Mouse (Mus musculus) right cerebral cortex, postnatal 14 days (tissue): ENCODE measurements at regions not wholly inside any gene's neighbourhood (a gene's known extent, or its start where the extent isn't known, plus 50 kb on each side); places are given as distances from the start of the nearest gene placed in this dataset.

Experiments
- DNase-seq: peaks from one replicate; pipeline ENCODE4 v3.0.0; 2022

DNA sequence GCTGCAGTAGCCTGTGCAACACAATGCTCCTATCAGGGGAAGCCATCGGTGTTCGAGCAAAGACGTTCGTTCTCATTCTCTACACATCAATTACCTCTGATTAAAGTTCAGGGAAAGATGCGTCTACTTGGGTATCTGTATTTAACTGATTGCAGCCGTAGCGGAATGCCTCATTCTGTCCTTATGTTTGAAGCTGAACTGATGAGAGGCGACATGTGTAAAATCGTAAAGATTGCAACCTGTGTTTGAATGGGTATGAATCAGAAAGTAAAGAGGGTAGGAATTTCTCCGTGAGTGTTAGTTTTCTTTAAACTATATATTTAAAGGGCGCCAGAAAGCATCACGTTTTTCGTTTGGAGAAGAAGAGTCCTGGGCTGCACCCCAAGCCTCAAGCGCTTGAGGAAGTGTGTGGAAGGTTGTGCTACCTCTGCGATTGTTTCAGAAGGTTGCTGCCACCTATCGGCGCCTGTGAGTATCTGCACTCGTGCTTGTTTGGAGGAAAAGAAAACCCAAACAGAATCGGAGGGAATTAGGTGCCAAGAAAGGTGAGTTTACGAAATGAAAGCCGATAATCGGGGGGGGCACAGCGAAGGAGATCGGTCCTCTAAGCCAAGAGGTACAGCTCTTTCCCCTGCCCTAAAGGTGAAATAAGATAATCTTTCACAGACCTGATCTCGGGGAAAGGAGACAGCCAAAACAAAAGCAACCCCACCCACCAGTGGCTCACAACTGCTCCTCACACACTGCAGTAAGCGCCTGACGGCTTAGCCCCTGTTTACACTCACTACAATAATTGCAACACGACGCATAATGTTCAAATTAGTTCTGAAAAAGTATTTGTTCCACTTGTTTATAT lies 346.4 kb upstream of the Prkcq start:
- peak; percentile 70 for DNase-seq

DNA sequence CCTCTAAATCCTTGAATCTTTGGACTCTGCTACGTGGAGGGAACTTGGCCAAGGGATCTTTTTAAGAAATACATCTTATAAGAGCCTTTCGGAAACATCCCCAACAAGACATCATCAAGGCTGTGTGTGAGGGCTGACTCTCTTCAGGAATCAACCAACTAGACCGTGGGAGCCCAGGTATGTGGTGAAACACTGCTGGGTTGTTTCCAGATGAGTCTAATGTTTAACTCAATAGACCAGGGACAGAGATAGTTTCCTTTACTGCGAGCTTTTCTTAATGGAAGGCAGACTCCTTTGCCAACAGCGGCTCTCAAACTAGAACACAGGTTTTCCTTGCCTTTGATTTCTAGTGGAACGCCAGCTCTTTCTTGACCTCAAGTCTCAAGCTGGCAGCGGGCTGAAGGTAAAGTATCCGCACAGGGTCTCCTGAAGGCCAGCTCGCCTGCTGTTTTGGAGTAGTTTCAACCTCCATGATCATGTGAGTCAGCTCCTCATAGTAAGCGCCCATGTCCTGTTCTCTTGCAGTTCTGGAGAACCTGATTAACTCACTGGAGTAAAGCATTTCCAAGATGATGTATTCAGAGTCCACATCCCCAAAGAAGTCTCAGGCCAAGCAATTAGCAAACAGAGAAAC lies 345.7 kb upstream of the Prkcq start:
- DNase-seq = no peak

DNA sequence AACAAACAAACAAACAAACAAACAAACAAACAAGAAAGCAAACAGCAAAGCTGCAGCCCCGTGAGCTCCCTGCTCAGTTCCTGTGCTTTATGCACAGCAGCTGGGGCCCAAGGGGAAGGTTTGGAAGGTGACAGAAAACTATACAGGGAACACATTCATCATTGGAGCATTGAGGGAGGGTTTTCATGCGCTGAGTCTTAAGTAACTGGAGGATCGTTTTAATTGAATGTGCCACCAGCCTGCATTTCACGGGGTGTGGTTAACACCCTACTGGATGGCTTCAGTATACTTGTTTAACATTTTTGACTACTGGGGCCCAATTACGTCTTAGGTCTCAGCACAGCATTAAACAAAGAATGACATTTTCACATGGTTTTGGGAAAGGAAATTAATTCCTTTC lies 331.9 kb upstream of the Prkcq start:
- DNase-seq = no peak

DNA sequence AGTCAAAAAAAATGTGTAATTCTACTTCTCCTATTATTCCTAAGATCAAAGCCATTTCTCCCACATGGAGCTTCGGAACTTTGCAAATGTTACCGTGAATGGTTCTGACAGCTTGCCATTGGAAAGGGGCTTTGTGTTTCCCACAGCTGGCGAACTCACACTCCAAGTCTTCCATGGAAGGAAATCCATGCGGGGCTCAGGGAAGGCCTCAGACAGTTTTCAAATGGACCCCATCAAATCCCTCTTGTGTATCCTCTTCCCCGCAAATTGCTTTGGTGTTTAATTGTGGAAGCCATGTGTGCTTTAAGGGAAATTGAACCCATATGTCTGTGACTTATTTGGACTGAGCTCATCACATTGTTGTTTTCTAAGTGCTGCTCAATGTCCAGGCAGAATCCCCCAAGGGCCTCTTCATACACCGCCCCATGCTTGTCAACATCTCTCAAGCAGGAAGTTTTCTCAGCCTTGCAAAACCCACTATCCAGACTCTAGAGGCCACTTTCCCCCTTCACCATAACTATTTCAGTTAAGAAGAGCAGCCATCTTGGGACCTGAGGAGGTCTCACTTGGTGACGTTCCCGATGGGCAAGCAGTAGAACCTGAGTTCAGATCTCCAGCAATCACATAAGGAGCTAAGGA lies 310.1 kb upstream of the Prkcq start:
- no peak for DNase-seq

DNA sequence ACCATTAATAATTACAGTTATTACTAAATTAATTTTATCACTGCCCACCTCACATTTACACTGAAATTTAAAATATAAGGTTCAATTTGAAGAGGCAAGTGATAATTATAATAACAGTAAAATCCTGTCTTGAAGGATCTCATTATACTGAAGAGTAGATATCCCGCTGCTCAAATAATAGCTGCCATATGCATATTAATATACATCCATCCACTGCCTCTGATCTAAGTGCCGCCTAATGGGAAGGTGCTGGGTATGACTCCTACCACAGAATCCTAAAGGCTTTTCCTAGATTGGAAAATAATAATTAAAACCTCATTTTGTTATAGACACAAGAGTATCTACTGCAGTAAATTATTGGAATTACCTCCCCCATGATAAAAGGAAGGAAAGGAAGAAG lies 307.5 kb upstream of the Prkcq start:
- DNase-seq = no peak

DNA sequence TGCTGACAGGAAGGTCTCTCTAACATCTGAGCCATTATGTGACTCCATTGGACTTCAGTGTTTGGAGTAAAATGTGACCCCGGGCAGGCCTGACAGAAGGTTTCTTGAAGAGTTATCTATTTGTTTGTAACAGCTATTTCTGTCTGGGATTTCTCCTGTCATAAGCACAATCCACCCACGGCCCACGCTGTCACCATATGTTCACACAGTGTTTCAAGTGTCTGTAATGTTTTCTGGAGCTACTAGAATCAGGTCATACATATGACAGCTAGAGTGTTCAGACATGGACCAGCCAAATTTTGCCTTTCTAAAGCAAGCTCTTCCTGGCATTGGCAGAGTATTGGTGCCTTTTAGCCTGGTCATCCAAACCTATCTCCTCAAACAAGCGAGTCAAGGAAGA lies 297.6 kb upstream of the Prkcq start:
- peak; percentile 31 for DNase-seq

DNA sequence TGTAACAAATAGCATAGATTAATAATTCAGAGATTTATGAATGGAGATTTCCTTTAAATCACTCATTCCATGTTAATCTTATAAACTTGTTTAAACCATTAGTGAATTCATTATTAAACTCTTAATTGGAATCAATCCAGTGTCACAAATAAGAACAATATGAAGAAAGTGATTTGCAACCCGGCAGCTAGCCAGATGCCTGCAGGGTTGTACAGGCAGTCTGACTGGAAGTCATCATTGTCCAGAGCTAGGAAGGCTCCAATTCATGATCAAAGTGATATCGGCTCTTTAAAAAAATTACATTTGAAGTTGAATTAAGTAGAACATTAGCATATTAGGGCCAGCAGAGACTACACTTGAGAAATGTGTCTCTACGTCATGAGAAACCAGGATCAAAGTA lies 270.0 kb upstream of the Prkcq start:
- no peak for DNase-seq

DNA sequence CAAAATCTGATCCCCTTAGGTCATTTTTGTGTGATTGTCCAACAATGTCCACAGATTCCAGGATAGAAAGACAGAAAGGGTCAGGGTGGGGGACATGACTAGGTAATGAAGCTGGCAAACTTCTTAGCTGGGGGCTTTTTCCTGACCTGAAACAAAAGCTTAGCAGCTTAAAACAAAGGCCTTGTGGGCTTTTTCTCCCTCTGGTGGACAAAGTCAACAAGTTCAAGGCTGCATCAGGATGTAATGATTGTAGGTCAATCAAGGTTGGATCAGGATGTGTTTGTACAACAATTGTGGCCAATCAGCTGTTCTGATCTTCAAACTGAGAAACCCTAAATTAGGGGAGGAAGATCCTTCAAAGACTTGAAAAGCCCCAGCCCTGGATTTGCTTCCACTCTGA lies 252.0 kb upstream of the Prkcq start:
- no peak for DNase-seq

DNA sequence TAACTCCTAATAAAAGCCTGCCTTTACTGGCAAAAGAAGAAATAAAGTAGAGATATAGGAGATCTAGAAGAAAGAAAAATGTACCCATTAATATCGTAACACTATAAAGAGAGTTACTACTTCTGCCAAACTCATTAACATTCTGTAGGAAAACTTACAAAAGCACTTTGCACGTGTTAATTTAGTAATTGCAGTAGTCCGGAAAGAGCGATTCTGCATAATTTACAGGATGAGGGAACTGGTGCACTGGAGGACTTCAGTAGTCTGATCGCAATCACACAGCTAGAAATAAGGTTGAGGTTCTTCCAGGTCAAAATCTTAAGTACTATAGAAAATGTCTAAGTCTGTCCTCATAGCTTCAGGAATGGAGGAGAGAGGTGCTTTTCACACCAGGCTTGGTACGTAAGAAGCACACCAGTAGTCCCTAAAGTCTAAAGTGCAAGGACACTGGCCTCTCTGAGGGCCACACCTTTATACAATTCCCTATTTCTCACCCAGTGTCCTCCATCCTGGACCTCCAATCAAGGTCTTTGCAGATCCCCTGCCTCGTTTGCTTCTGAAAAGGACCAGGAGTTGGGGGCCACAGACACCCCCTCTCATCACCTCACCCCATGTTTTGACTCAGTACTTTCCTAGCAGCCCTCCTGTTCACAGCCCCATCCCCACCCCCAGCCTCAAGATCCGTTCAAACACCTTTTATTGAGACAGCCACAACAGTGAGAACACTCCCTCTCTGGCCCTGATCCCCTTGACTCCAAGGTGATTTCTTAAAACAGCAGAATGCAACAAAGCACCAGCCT lies 251.0 kb upstream of the Prkcq start:
- no peak for DNase-seq

DNA sequence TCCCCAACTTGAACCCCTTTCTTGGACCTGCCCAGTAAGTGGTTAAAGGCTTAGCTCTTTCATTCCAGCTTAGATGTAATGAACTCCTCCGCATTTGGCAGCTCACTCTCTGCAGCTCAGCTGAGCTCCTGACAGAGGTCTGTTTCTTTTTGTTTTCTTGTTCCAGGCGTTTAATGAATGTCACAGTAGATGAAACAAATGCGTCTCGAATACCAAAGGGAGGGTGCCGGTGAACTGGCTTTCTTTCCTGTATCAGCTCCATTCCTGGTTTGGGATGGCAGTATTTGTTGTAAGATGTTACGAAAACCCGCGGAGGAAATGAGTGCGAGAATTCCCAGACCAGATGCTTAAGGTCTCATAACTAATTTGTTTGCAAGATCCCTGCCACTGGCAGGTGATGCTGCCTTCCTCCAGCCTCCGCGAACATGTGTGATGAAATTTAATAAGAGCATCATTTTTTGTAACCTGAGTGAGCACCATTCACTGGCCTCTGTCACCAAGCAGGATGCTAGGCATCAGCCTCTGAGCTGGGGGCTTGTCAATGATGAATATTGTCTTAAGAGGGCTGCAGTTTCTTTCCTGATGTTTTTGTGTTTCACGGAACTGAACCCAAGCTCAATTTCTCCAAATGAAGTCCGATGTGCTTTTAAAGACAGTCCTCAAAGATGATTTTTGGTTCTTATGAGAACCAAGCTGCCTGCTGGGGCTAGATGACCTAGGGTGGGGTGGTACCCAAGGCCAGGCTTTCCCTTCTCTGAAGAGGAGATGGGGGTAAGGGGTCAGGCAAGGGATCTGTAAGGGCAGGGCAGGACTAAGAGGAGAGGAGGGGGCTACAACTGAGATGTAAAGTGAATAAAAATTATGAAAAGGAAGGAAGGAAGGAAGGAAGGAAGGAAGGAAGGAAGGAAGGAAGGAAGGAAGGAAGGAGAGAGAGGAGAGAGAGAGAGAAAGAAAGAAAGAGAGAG lies 250.1 kb upstream of the Prkcq start:
- DNase-seq = no peak

DNA sequence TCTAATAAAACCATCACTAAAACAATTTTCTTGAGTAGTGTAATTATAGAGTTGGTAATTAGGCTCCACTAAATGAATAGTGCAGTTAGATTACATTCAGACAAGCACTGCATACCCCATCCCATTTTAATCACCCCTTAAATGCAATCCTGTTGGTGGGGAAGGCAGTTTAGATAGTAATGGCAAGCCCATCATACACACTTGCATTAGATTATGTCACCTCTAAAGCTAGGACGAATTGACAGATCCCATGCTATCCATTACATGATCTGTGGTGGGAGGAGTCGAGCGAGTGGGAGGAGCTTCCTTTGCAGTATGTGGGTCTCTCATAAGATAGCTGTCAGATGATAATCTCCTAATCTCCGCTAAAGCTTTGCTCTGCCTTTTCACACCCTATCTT lies 247.9 kb upstream of the Prkcq start:
- DNase-seq = no peak

DNA sequence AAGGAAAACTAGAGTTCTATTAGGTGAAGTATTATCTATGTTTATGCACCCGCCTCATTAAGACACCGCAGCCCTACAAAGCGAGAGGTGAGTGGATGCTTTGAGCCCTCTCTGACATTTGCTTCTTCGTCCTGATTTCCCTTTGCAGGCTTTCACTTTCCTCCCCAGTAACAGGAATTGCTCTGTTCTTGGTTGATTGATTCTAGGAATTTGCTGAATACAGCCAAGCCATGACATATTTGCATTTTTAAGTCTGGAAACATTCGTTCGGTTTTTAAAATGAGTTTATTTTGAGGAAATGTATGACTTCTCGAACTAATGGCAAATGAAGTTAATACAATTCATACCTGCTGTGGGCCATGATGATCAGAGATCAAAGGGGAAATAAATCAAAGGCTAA lies 246.5 kb upstream of the Prkcq start:
- DNase-seq = no peak

DNA sequence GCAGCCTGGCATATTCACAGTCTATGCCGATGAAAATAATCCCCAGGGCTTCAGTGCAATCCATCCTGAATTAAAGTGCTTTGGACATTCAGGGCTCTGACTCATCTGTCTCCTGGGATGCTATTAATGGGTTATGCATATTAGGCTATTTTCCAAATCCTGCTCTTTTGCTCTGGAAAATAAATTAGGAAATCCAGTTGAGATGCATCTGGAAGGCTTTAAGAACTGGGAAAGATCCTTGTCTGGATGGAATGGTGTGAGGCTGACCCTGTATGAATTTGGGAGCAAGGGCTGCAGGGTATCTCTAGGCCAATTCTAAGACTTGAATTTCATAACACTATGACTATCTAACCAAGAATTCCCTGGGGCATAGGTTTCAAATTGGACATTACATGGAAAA lies 234.5 kb upstream of the Prkcq start:
- no peak for DNase-seq

DNA sequence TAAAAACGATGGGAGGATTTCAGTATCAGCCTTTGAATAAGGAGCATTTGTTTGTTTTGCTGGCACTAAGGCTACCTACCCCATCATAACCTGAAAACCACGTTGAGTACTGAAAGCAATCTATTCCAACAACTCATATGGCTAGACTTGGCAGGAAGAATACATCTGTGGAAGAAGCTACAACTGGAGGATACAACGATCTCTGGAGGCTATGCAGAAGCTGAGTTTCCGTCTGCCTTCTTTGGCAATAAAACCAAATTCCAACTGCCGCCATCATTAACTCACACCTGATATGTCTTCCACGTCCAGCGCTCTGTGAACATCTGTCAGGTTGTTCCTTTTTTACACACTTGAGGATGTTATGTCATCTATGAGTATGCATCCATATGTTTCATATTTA lies 206.7 kb upstream of the Prkcq start:
- DNase-seq = no peak

DNA sequence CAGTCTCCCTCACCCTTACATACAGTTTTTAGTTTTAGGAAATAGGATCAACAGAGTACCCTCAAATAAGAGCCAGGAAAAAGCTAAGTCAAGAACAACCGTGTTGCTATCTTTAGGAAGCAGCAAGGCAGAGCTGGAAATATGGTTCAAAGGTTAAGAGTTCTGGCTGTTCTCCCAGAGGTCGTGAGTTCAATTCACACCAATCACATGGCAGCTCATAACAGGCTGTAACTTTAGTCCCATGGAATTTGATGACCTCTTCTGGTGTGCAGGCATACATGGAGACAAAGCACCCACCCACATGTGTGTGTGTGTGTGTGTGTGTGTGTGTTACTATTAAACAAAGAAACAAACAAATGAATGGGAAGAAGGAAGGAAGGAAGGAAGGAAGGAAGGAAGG lies 205.0 kb upstream of the Prkcq start:
- DNase-seq = no peak

DNA sequence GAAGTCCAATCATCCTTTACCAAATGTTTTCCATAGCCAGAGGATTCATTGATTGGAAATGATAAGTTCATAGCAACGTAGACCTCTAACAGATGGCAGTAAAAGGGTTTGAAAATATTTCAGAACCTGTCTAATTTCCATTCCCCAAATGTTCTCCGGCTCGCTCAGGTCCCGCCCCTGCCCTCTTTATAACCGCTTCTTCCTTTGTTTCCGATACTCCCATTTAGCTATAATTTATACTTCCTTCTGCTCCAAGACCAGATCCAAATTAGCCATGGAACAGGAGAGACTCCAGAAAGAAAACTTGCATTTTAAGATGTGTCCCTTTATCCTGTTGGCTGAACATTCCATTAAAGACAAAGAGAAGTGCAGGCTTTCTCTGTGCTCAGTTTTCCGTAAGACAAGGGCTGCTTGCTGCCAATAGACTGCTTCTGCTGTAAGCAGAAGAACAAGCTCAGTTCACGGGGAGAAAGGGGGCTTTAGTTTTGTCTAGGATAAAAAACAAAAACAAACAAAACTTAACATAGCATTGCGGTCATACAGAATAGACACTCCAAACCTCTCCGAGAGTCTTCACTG lies 202.7 kb upstream of the Prkcq start:
- DNase-seq = no peak

DNA sequence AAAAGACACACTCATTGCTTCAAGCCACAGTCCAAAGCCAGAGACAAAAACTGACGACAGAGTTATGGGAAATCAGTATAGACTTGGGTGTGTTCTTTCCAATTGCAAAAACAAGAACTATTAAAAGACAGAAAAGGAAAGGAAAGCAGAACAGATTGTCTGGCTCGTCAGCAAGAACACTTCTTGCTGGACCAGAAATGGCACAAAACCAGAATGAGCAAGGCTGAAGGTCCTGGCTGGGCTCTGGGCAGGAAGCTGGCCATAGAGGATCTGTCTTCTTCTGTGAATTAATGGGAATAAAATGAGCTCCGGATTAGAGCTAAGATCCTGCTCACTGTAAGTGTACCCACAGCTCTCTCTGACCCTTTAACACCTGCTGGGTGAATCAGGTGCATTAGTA lies 199.9 kb upstream of the Prkcq start:
- no peak for DNase-seq

DNA sequence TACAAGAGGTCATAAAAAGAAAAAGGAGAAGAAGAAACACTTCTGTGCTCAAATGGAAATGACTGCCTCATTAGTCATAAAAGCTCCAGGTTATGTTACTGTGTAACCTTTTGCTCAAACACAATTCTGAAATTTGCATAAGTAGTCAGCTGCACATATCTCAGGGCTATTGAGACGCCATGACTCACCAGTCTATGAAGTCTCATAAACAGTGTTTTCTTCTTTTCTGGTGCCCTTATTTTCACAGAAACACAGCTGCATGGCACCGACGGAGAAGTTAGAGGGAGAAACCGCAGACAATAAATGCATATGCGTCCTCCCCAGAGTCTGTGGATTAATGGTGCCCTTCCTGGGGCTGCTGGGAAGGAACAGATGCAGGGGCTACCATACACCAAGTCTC lies 193.1 kb upstream of the Prkcq start:
- DNase-seq = no peak

DNA sequence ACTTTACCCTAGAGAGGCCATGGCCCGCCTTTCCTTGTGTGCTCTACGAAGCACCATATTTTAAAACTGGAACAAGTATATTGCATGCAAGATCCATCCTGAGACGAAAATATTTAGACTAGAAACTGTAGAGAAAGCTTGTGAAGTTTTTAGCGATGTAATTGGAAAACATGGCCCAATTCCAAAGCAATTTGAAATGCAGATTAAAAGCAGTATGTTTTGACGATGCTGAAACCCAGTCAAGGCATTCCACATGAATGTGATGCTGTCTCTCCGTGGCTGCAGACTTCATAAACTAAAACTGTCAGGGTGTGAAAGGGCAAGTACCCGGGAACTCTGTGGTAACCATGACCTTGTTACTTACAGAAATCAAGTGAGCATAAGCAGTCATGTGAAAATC lies 185.8 kb upstream of the Prkcq start:
- DNase-seq = no peak

DNA sequence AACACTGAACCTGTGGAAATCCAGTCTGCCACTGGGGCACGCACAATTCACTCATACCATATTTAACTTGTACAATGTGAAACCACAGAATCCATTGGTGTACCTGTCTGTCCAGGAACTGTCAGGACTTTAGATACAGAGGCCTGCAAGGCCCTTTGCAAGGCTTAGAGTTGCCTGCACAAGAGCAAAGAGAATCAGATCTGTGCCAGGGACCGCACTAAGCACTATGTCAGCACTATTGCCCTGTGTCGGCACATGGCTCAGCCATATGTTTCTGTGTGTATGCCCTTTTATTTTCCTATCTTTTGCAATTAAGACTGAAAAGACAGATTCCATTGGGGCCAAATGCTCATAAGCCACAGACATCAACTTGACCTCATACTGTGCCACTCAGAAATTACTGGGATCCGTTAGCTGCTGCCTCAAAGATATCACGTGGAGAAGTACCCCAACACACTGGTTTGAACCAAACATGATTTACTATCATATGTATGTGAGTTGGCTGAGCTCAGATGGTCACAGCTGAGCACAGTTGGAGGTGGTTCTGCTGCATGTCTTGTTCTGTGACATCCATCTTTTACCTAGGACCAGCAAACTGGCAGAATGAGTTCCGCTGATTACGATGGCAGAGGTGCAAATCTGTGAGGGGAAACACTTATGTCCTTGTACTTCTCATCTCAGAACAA lies 181.7 kb upstream of the Prkcq start:
- no peak for DNase-seq

DNA sequence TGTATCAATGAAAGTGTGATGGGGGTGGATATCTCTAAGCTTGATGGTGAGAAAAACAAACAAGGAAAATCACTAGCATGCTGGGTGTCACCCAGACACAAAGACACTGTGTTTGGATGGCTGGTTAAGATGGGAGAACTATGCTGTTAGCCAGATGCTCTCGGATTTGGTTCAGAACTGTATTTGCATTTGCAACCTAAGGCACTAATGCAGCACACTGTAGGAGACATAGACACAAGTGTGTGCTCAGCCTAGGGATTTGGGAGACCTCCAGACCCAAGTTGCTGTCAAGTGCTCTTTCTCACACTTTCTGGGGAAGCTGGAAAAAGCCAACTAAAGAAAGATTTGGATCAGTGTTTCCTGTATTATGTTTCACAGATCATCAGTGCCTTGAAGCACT lies 173.1 kb upstream of the Prkcq start:
- DNase-seq = no peak
